Mouse (Mus musculus) G1E (cell line): ENCODE results near the gene Asl. TPM values are rescaled to one million over a fixed set of nuclear protein-coding genes. Genes with fewer than 3 reads are reported as not detected.

Source experiments
- ATAC-seq: 2 replicates; pipeline ENCODE4 v1.8.0; 2016; ENCODE audit warnings: mild to moderate bottlenecking; ENCODE audit not compliant: insufficient number of reproducible peaks, poor library complexity, low FRiP score, severe bottlenecking; ENCODE audit errors: extremely low read depth
- DNase-seq: peaks from one replicate; pipeline ENCODE4 v3.0.0; 2012; ENCODE audit warnings: low spot score
- H3K27me3 ChIP-seq: 2 replicates; pipeline ENCODE4 v1.6.1; 2012; ENCODE audit warnings: mild to moderate bottlenecking, low read length, inconsistent platforms; ENCODE audit not compliant: insufficient read depth
- H3K36me3 ChIP-seq: replicated peaks from 2 replicates; pipeline ENCODE3; 2012; ENCODE audit warnings: mild to moderate bottlenecking, inconsistent platforms
- H3K4me1 ChIP-seq: 2 replicates; pipeline ENCODE4 v1.6.1; 2012; ENCODE audit warnings: low read depth, low read length, inconsistent platforms, mixed read lengths; ENCODE audit not compliant: insufficient read depth
- H3K4me3 ChIP-seq: 2 replicates; pipeline ENCODE4 v1.5.1; 2012; ENCODE audit warnings: low read depth, mild to moderate bottlenecking, inconsistent platforms, low read length, moderate library complexity, mixed read lengths
- H3K9me3 ChIP-seq: replicated peaks from 2 replicates; pipeline ENCODE4 v1.6.1; 2012; ENCODE audit warnings: inconsistent platforms
- CTCF ChIP-seq: IDR thresholded peaks from 2 replicates; pipeline ENCODE4 v1.5.1; 2012; ENCODE audit warnings: low read depth, low read length, inconsistent platforms, mixed read lengths
- GATA1 ChIP-seq: IDR thresholded peaks from 2 replicates; pipeline ENCODE4 v1.6.1; 2012; ENCODE audit warnings: borderline replicate concordance, low read length, inconsistent platforms, mixed read lengths
- GATA2 ChIP-seq: IDR thresholded peaks from 2 replicates; pipeline ENCODE4 v1.6.1; 2012; ENCODE audit warnings: low read depth, low read length, inconsistent platforms, borderline replicate concordance
- POLR2AphosphoS5 ChIP-seq: IDR thresholded peaks from 2 replicates; pipeline ENCODE4 v1.6.1; 2012; ENCODE audit warnings: low read depth, low read length, inconsistent platforms; ENCODE audit not compliant: insufficient replicate concordance
- TAL1 ChIP-seq: conservative IDR thresholded peaks from 2 replicates; pipeline ENCODE4 v1.6.1; 2012; ENCODE audit warnings: low read depth, low read length, inconsistent platforms, mixed read lengths
- polyA plus RNA-seq: library from polyadenylated mRNA; stranded (reverse); fragments of >175 nt; gene quantifications from 2 replicates; pipeline ENCODE4 v1.2.3, GENCODE M21; 2012
- total RNA-seq, 2 experiments: library from RNA; stranded (forward) in 1 of 2; stranded (reverse) in 1 of 2; fragments of 200-1000 nt in 1 of 2; fragments of >200 nt in 1 of 2; fragmentation: Nextera tagmentation in 1 of 2; gene quantifications; 2 replicates each; pipeline ENCODE4 v1.2.3; 2014 to 2017

Asl gene
- total and polyA plus RNA-seq, 3 experiments, result 23.9 to 48.6 (median 29.4) TPM

GRCm38 (mm10) chr5:130019461-130019860 is 9.6 kb downstream of the Asl start:
- Histone ChIP-seq H3K4me1 (peaks cover 25% of the 10 kb centered on the region), H3K4me3 (no peak overlapping the region), H3K27me3 (no peaks in the 10 kb centered on the region; the same call in 1 of the 2 replicates), H3K36me3 (peaks cover 71% of the 10 kb centered on the region), H3K9me3 (no peaks in the 10 kb centered on the region)
- ATAC-seq, result no peak
- TF ChIP-seq TAL1 (no peak), GATA2 (no peak), POLR2AphosphoS5 (no peak), GATA1 (no peak), CTCF (no peak)
- no peak for DNase-seq

GRCm38 (mm10) chr5:130015104-130015503 is 13.9 kb downstream of the Asl start:
- DNase-seq (no peak), ATAC-seq (no peak)
- TF ChIP-seq CTCF, result 0 out of 2 replicates have a peak, but pooled peaks have one; percentile 15
- no peak for TF ChIP-seq TAL1
- peaks cover 11% of the 10 kb centered on the region for H3K9me3 ChIP-seq
- H3K36me3 ChIP-seq, result peaks cover 93% of the 10 kb centered on the region
- no peak overlapping the region for H3K4me3 ChIP-seq
- no peaks in the 10 kb centered on the region; the same call in 1 of the 2 replicates for H3K27me3 ChIP-seq
- H3K4me1 ChIP-seq, result peaks cover 9% of the 10 kb centered on the region

GRCm38 (mm10) chr5:130010961-130011360 is 18.1 kb downstream of the Asl start:
- TF ChIP-seq TAL1 (no peak), POLR2AphosphoS5 (no peak), GATA2 (no peak), CTCF (peak; percentile 49; the same call in 1 of the 2 replicates), GATA1 (no peak)
- ATAC-seq (no peak), DNase-seq (no peak)
- H3K4me1 ChIP-seq, result peaks cover 6% of the 10 kb centered on the region; the same call in 1 of the 2 replicates
- H3K9me3 ChIP-seq, result peaks cover 11% of the 10 kb centered on the region
- H3K27me3 ChIP-seq, result no peaks in the 10 kb centered on the region
- no peak overlapping the region for H3K4me3 ChIP-seq
- peaks cover 59% of the 10 kb centered on the region for H3K36me3 ChIP-seq

- TF ChIP-seq CTCF (no peak), POLR2AphosphoS5 (no peak), TAL1 (no peak), GATA2 (no peak), GATA1 (no peak)
- Histone ChIP-seq H3K27me3 (no peaks in the 10 kb centered on the region), H3K4me3 (no peak overlapping the region), H3K9me3 (peaks cover 16% of the 10 kb centered on the region), H3K36me3 (peaks cover 49% of the 10 kb centered on the region), H3K4me1 (peaks cover 6% of the 10 kb centered on the region; the same call in 1 of the 2 replicates)
- ATAC-seq (no peak), DNase-seq (no peak)
Measured at GRCm38 (mm10) chr5:130009784-130010183, 19.3 kb downstream of the Asl start.

- DNase-seq (no peak), ATAC-seq (no peak)
- no peak overlapping the region for H3K4me3 ChIP-seq
- H3K36me3 ChIP-seq, result peaks cover 32% of the 10 kb centered on the region
- TF ChIP-seq CTCF, result no peak
- TF ChIP-seq GATA2, result no peak
- no peaks in the 10 kb centered on the region for H3K27me3 ChIP-seq
- peaks cover 16% of the 10 kb centered on the region for H3K9me3 ChIP-seq
- peaks cover 11% of the 10 kb centered on the region for H3K4me1 ChIP-seq
Measured at GRCm38 (mm10) chr5:130008034-130008590, 20.9 kb downstream of the Asl start.

- ATAC-seq (no peak), DNase-seq (no peak)
- 0 out of 2 replicates have a peak, but pooled peaks have one; percentile 28 for TF ChIP-seq CTCF
- TF ChIP-seq POLR2AphosphoS5, result no peak
- H3K27me3 ChIP-seq, result no peaks in the 10 kb centered on the region
- H3K4me1 ChIP-seq, result peaks cover 10% of the 10 kb centered on the region
- H3K9me3 ChIP-seq, result peaks cover 16% of the 10 kb centered on the region
- no peak overlapping the region for H3K4me3 ChIP-seq
- H3K36me3 ChIP-seq, result peaks cover 24% of the 10 kb centered on the region
Measured at GRCm38 (mm10) chr5:130007344-130007743, 21.7 kb downstream of the Asl start.

- DNase-seq (no peak), ATAC-seq (no peak)
- H3K36me3 ChIP-seq, result peaks cover 34% of the 10 kb centered on the region
- H3K4me1 ChIP-seq, result peaks cover 47% of the 10 kb centered on the region
- TF ChIP-seq TAL1 (no peak), GATA2 (no peak)
- H3K27me3 ChIP-seq, result no peaks in the 10 kb centered on the region
- peak overlapping the region; percentile 81; the same call in 1 of the 2 replicates for H3K4me3 ChIP-seq
- H3K9me3 ChIP-seq, result peaks cover 5% of the 10 kb centered on the region
Measured at GRCm38 (mm10) chr5:130003229-130003628, 25.8 kb downstream of the Asl start.
